Mouse (Mus musculus) olfactory bulb, adult 2 months (tissue): Measurements from ENCODE around the gene Catsperz. TPM values are rescaled to one million over a fixed set of nuclear protein-coding genes. Genes with fewer than 3 reads are reported as not detected.

Source experiments
- H3K27ac ChIP-seq: fragments of 200-500 bp; 2 replicates; pipeline ENCODE4 v1.5.1; 2012; ENCODE audit warnings: low read depth, low read length; ENCODE audit not compliant: insufficient read depth
- H3K4me1 ChIP-seq: fragments of 200-500 bp; 2 replicates; pipeline ENCODE4 v1.6.1; 2012; ENCODE audit warnings: low read length; ENCODE audit not compliant: control insufficient read depth, insufficient read depth
- H3K4me3 ChIP-seq: fragments of 200-500 bp; 2 replicates; pipeline ENCODE4 v1.5.1; 2012; ENCODE audit warnings: mild to moderate bottlenecking, low read depth, low read length, moderate library complexity; ENCODE audit not compliant: insufficient read depth
- CTCF ChIP-seq: fragments of 200-500 bp; IDR thresholded peaks from 2 replicates; pipeline ENCODE4 v1.5.1; 2012; ENCODE audit warnings: low read depth, mild to moderate bottlenecking, low read length, moderate library complexity; ENCODE audit not compliant: insufficient read depth
- POLR2A ChIP-seq: fragments of 200-500 bp; IDR thresholded peaks from 2 replicates; pipeline ENCODE4 v1.6.1; 2012; ENCODE audit warnings: mild to moderate bottlenecking, low read depth, low read length, moderate library complexity; ENCODE audit not compliant: insufficient read depth
- WGBS: fragments of 180-500 bp; shearing (Covaris S2); methylation state at CpG from one replicate; pipeline ENCODE4 v1.1.7; 2018; 5-methylcytosine and 5-hydroxymethylcytosine counted together
- polyA plus RNA-seq: library from polyadenylated mRNA; stranded (reverse); fragments of >200 nt; gene quantifications from 2 replicates; pipeline ENCODE4 v1.2.4, GENCODE M21; 2012; ENCODE audit warnings: low replicate concordance; ENCODE audit not compliant: missing spikeins, insufficient read depth, insufficient read length

The Catsperz gene
- polyA plus RNA-seq, 1 experiment: not detected

DNA sequence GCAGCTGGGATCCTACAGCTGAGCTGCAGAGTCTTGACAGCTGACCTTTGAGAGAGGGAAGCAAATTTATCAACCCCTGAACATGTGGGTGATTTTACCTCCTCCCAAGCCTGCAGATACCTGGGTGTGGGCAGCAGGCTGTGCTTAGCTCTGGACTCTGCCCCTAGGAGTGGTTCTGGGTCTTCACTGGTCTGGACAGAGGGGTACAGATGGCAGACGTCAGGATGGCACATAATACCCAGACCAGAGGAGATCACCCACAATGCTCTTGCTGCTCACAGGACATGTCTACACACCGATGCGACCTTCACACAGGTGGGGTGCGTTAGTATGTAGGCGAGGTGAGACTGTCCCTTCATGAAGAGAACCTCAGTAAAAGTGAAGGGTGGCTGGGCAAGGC is 24.4 kb upstream of the Catsperz start:
- no peak overlapping the region for H3K4me3 ChIP-seq
- TF ChIP-seq CTCF (no peak), POLR2A (no peak)
- 90% methylated on average over 5 of the region's 5 CpGs for WGBS
- H3K27ac ChIP-seq: no peak overlapping the region
- peaks cover 10% of the 10 kb centered on the region for H3K4me1 ChIP-seq

DNA sequence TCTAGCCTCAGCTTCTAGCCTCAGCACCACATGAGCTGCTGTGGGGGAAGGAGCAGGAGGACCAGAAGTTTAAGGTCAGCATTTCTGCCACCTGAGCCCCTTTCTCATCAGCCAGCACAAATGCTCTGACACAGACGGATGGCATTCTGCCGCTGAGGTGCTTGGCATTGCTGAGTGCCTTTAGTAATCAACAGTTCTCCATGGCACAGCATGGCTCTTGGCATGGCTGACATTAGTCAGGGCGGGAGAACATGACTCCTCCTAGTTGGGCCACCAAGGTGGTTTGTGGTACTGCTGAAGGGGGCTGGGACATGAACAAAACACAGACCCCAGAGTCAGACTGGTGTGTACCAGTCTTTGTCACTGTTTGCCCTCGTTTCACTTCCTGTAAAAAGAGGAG is 23.0 kb upstream of the Catsperz start:
- no peak overlapping the region for H3K27ac ChIP-seq
- WGBS: 69% methylated on average over 4 of the region's 4 CpGs
- TF ChIP-seq CTCF: no peak
- no peak for TF ChIP-seq POLR2A

DNA sequence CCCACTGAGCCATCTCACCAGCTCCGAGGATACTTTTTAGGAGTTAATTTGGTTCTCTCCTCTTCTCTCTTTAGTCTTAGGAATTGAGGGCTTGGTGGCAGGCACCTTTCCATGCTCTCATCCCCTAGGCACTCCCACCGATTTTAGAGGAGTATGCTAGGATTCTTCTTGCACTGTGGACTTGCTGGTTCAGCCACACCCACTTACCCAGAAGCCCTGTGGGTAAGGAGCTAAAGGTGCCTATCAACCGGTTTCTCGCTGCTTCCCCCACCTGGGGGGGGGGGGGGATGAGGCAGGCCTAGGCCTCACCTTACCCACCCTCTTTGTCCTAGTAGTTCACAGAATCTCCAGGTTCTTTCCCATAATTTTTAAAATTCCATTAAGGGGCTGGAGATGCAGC is 22.6 kb upstream of the Catsperz start:
- peaks cover 10% of the 10 kb centered on the region for H3K4me1 ChIP-seq
- H3K4me3 ChIP-seq: no peak overlapping the region
- H3K27ac ChIP-seq: no peak overlapping the region
- WGBS: 70% methylated on average over 4 of the region's 4 CpGs
- TF ChIP-seq POLR2A (no peak), CTCF (no peak)

More for the DNA sequence above, 23.0 kb upstream of the Catsperz start:
- Histone ChIP-seq H3K4me1 (peaks cover 10% of the 10 kb centered on the region), H3K4me3 (no peak overlapping the region)

- H3K27ac ChIP-seq: no peak overlapping the region
- peaks cover 23% of the 10 kb centered on the region for H3K4me1 ChIP-seq
- WGBS: 91% methylated on average over 6 of the region's 6 CpGs
Observed at GRCm38 (mm10) chr19:6943709-6944108, 18.5 kb upstream of the Catsperz start.

GRCm38 (mm10) chr19:6942764-6943163 is 17.6 kb upstream of the Catsperz start:
- Histone ChIP-seq H3K4me3 (peak overlapping the region; percentile 87), H3K27ac (peak overlapping the region; percentile 29; the same call in 1 of the 2 replicates), H3K4me1 (peaks cover 27% of the 10 kb centered on the region)
- 21% methylated on average over 5 of the region's 5 CpGs for WGBS
- TF ChIP-seq POLR2A: no peak
- TF ChIP-seq CTCF: no peak

More at GRCm38 (mm10) chr19:6943709-6944108, 18.5 kb upstream of the Catsperz start:
- TF ChIP-seq POLR2A (no peak), CTCF (no peak)
- no peak overlapping the region for H3K4me3 ChIP-seq

DNA sequence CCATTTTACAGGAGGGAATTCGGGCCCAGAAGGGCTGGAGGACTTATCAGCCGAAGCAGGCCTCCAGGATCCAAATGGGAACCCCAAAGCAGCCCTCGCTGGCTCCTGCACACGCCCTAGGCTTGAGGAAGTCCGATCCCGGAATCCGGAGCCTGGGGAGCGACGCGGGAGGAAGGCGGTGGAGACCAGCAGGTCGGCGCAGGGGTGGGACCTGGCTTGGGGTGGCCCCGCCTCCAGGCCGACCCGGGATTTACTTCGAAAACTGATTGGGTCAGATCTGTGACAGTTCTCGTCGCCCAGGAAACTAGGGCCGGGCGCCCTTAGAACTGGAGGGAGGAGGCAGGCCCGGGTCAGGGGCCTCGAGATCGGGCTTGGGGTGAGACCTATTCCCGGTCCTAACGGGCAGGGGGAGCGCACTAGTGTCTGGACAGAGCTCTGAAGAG is 17.1 kb upstream of the Catsperz start, which contains the start of gene Gpr137:
Gene Gpr137 (minus strand): TSS at position 232 of the 443 bp plus-strand sequence.
- Histone ChIP-seq H3K27ac (peak within 1 kb of the TSS; percentile 63), H3K4me1 (peaks cover 28% of the 10 kb centered on the region), H3K4me3 (peak within 1 kb of the TSS; percentile 87)
- under 1% methylated on average over 27 of the region's 27 CpGs for WGBS
- peak; percentile 58 for TF ChIP-seq POLR2A
- TF ChIP-seq CTCF: no peak

DNA sequence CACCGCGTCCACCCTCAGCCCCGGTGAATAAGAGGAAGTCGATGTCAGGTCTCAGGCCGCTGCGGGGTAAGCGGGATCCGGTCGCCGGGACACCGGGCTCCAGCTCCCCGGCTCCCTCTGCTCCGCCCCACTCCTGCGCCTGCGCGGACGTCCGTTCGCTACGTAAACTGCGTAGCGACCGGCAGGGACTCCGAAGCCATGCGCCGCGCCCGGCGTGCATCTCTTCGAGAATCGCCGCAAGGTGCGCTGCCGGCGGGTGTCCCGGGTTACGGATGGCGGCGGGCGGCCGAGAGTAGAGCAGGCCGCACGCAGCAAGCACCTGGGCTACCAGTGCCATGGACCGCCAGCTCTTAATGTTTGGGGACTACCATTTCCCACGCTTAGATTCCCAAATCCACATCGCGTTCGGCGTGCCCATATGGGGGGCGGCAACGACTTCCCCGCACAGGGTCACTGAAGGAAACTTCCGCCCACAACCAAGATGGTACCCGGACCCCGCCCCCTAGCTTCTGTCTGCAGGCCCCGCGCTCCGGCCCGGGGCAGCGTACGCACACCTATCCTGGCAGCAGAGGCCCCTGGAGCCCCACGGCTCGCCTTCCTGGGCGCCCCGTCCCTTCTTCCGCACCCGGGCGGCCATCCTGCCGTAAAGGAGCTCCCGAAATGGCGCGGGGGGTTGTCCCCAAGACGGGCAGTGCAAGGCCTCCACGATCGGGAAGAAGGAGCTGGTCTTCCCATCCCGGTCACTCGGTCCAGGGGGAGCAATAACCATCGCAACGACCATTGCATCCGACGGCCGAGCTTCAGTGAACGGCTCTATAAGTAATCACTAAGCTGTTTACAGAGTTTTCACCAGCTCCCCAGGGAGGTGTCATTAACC is 16.4 kb upstream of the Catsperz start, which contains the start of gene Bad:
Gene Bad (plus strand): TSS at position 490 of the 877 bp plus-strand sequence.
- Histone ChIP-seq H3K4me1 (peaks cover 28% of the 10 kb centered on the region), H3K27ac (peak within 1 kb of the TSS; percentile 63), H3K4me3 (peak within 1 kb of the TSS; percentile 87)
- TF ChIP-seq POLR2A (peak; percentile 50), CTCF (no peak)
- under 1% methylated on average over 83 of the region's 83 CpGs for WGBS

DNA sequence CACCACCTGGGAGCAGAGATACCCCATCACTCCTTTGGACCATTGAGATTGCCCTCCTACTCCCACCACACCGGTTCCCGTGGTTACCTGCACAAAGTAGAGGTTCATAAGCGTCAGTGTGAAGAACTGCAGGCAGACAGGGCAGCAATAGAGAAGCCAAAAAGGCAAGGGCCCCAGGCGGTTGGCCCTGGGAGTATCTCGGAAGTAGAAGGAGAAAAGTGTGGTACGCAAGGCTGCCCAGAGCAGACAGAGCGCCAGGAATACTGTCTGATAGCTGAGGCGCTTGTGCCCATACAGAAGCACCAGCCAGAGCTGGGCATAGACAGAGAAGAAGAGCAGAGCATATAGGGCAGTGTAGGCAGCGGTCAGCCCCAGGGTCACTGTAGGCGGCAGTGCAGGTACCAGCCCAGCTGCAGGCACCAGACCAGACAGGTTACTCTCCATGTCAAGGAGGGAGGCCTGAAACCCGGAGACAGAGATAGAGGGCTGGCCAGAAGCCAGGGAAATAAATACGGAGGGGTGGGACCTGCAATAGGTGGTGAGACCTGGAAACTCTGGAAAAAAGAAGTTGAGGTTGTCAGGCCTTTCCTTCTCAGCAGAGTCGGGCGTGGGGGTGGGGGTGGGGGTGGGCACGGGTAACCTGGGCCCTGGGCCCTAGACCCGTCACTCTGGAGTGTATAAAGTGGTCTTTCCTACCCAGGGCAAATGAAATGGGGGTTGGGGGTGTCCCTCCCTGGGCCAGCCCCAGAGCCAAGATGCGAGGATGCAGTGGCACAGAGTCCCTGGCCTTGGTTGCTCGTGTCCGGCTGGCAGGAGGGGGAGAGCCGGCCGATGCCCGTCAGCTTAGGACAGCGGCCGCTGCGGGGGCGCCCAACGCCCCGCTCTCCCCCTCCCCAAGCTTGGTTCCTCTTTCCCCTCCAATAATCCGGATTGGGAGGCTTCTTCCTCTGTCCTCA is 15.5 kb upstream of the Catsperz start:
- no peak overlapping the region; the same call in 1 of the 2 replicates for H3K27ac ChIP-seq
- 16% methylated on average over 29 of the region's 29 CpGs for WGBS
- peaks cover 28% of the 10 kb centered on the region for H3K4me1 ChIP-seq
- no peak for TF ChIP-seq CTCF
- TF ChIP-seq POLR2A: no peak
- peak overlapping the region; percentile 87 for H3K4me3 ChIP-seq
